Mouse (Mus musculus): ENCODE data around the gene Phtf2. TPM values are rescaled to one million over a fixed set of nuclear protein-coding genes. Genes with fewer than 3 reads are reported as not detected.

The Phtf2 gene
- polyA plus RNA-seq, 1 experiment from 2014 or later = 23.8 TPM

DNA sequence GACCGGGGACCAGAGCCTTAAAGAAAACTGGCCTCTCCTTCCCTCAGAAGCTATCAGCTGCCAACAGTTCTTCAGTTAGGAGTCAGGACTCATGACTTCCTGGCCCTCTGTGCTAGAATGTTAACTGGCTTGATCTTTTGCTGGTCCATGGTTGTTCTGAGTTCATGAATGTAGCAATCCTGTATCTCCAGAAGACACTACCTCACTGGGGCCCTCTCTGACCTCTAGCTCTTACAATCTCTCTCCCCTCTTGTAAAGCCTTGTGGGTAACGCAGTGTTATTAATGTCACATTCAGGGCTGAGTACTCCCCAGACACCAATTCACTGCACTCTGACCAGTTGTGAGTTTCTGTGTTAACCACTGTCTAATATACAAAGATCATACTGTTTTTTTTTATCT, 22.7 kb upstream of the Phtf2 start:
- Histone ChIP-seq H3K4me1 (no peaks in the 10 kb centered on the region), H3K27ac (no peak overlapping the region), H3K4me3 (replicated peaks) (no peak overlapping the region), H3K4me2 (no peak overlapping the region), H3K9me3 (no peaks in the 10 kb centered on the region), H3K9ac (no peak overlapping the region), H3K36me3 (replicated peaks) (peaks cover 12% of the 10 kb centered on the region), H3K27me3 (no peaks in the 10 kb centered on the region)
- ATAC-seq (ENCODE audit: low FRiP score) = no peak
- 89% methylated on average over 2 of the region's 2 CpGs for WGBS

- ATAC-seq (ENCODE audit: low FRiP score) = no peak
- H3K27ac ChIP-seq = no peak overlapping the region
- H3K9ac ChIP-seq = no peak overlapping the region
- 96% methylated on average over 2 of the region's 2 CpGs for WGBS
- H3K4me3 ChIP-seq (replicated peaks) = no peak overlapping the region
- H3K9me3 ChIP-seq = no peaks in the 10 kb centered on the region
- no peak overlapping the region for H3K4me2 ChIP-seq
- no peaks in the 10 kb centered on the region for H3K4me1 ChIP-seq
- H3K36me3 ChIP-seq (replicated peaks) = peaks cover 31% of the 10 kb centered on the region
- H3K27me3 ChIP-seq = no peaks in the 10 kb centered on the region
Measured at GRCm38 (mm10) chr5:20897446-20898167, 15.7 kb upstream of the Phtf2 start.

- no peak overlapping the region for H3K9ac ChIP-seq
- no peak overlapping the region for H3K27ac ChIP-seq
- no peak overlapping the region for H3K4me3 ChIP-seq (replicated peaks)
- ATAC-seq (ENCODE audit: low FRiP score) = no peak
- 80% methylated on average over 4 of the region's 4 CpGs for WGBS
- peaks cover 17% of the 10 kb centered on the region for H3K4me1 ChIP-seq
- peaks cover 12% of the 10 kb centered on the region for H3K36me3 ChIP-seq (replicated peaks)
- no peaks in the 10 kb centered on the region for H3K27me3 ChIP-seq
- no peaks in the 10 kb centered on the region for H3K9me3 ChIP-seq
- peak overlapping the region; percentile 77 for H3K4me2 ChIP-seq
Measured at GRCm38 (mm10) chr5:20884036-20884620, 2.2 kb upstream of the Phtf2 start.

GRCm38 (mm10) chr5:20880797-20881775, 838 bp downstream of the Phtf2 start:
- Histone ChIP-seq H3K36me3 (replicated peaks) (peaks cover 7% of the 10 kb centered on the region), H3K9ac (peak overlapping the region; percentile 89), H3K4me2 (peak overlapping the region; percentile 56), H3K4me1 (peaks cover 17% of the 10 kb centered on the region), H3K4me3 (replicated peaks) (peak overlapping the region; percentile 88), H3K27ac (peak overlapping the region; percentile 98), H3K9me3 (no peaks in the 10 kb centered on the region), H3K27me3 (no peaks in the 10 kb centered on the region)
- WGBS = 2% methylated on average over 40 of the region's 64 CpGs
- ATAC-seq (ENCODE audit: low FRiP score) = no peak; the same call in 1 of the 2 replicates

DNA sequence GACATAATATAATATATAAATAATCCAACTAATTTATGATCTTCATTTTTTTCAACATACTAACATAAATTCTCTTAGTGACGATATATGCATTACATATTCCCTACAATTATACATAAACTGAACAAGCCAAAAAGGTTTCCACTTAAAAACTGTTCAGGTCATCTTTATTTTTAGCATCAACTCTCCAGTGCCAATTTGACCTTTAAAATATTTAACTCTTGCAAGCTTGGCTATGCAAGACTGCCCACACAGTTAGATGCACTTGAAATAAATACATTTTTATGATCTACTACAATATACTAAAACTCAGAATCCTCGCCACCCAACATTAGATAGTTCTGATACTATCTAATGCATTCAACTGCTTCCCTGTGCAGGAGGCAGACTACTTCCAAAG, 1.5 kb downstream of the Phtf2 start:
- WGBS = 83% methylated on average over 2 of the region's 2 CpGs

DNA sequence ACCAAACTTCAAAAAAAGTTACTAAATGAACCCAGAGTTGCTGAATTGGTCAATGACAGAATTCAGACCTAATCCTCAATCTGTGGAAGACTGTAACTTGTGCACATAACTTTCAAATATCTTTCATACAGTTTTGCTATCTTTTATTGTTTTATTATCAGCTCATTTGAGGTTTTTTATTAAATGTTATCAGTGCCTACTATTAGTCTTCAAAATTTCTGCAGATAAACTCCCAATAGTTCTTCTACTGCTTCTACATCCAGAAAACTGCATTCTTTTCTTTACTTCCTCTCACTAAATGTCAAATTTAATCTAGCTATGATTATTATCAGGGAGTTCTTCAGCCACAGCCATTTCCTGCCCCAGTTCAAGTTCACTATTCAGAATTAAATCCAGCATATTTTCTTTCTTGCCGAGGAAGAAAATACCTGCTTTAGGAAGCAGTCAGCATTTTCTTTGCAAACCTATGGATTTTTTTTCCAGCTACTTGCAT, 4.9 kb downstream of the Phtf2 start:
- H3K4me3 ChIP-seq (replicated peaks) = no peak overlapping the region
- peaks cover 5% of the 10 kb centered on the region for H3K4me1 ChIP-seq
- H3K27ac ChIP-seq = no peak overlapping the region
- H3K4me2 ChIP-seq = no peak overlapping the region
- ATAC-seq (ENCODE audit: low FRiP score) = no peak
- 95% methylated on average over 1 of the region's 1 CpGs for WGBS
- H3K36me3 ChIP-seq (replicated peaks) = no peaks in the 10 kb centered on the region; the same call in 1 of the 2 replicates
- H3K9ac ChIP-seq = no peak overlapping the region
- no peaks in the 10 kb centered on the region for H3K27me3 ChIP-seq
- no peaks in the 10 kb centered on the region for H3K9me3 ChIP-seq

More for the DNA sequence above, 1.5 kb downstream of the Phtf2 start:
- H3K27ac ChIP-seq = no peak overlapping the region
- peak overlapping the region; percentile 56 for H3K4me2 ChIP-seq
- ATAC-seq (ENCODE audit: low FRiP score) = no peak
- H3K9ac ChIP-seq = peak overlapping the region; percentile 45; the same call in 1 of the 2 replicates
- no peaks in the 10 kb centered on the region for H3K9me3 ChIP-seq
- H3K4me3 ChIP-seq (replicated peaks) = peak overlapping the region; percentile 88
- peaks cover under 1% of the 10 kb centered on the region; the same call in 1 of the 2 replicates for H3K36me3 ChIP-seq (replicated peaks)
- H3K27me3 ChIP-seq = no peaks in the 10 kb centered on the region
- H3K4me1 ChIP-seq = peaks cover 17% of the 10 kb centered on the region

DNA sequence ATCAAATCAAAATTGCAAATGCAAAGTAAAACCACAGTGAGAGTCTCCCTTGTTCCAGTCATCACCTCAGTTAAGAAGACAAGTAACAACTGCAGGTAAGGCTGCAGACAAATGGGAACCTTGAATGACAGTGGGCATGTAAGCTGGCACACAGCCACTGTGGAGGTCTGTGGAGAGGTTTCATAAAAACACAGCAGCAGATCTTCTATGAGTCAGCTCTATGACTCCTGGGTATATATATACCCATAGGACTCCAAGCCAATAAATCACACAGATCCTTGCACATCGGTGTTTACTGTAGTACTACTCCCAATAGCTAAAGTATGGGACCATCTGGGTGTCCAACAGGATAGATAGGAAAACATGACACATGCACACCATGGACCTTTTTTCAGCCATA, 8.8 kb downstream of the Phtf2 start:
- Histone ChIP-seq H3K9ac (no peak overlapping the region), H3K27ac (no peak overlapping the region), H3K4me1 (no peaks in the 10 kb centered on the region), H3K4me3 (replicated peaks) (no peak overlapping the region), H3K36me3 (replicated peaks) (no peaks in the 10 kb centered on the region), H3K4me2 (no peak overlapping the region), H3K9me3 (no peaks in the 10 kb centered on the region), H3K27me3 (no peaks in the 10 kb centered on the region)
- ATAC-seq (ENCODE audit: low FRiP score) = no peak
- whole genome bisulfite sequencing = 94% methylated on average over 1 of the region's 1 CpGs

DNA sequence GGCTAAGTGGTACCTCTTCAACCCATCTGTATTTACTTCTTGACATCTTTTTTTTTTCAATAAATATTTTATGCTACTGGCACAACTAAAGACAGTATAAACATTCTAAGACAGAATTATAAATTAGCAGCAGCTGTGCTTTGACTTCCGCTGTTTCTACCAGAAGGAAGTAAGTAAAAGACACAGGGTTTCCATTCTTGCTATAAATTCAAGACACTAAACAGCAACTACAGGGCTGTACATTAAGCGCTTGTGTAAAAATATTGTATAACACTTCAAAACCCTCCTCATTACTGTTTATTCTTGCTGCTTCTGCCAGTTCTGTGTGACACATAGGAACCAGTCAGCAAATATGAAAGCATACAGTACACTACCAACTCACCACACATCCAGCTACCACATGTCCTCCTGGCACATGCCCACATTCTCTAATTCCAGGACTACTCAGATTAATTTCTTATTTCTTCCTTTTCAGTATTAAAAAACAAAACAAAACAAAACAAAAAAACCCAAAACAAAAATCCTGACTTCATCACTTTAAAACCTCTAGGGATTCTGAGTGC, 16.6 kb downstream of the Phtf2 start:
- no peak for ATAC-seq (ENCODE audit: low FRiP score)
- 93% methylated on average over 2 of the region's 2 CpGs for WGBS
- no peak overlapping the region for H3K27ac ChIP-seq
- no peak overlapping the region for H3K4me2 ChIP-seq
- no peaks in the 10 kb centered on the region; the same call in 1 of the 2 replicates for H3K4me1 ChIP-seq
- H3K9ac ChIP-seq = no peak overlapping the region
- H3K27me3 ChIP-seq = no peaks in the 10 kb centered on the region
- H3K9me3 ChIP-seq = no peaks in the 10 kb centered on the region
- no peaks in the 10 kb centered on the region for H3K36me3 ChIP-seq (replicated peaks)
- no peak overlapping the region for H3K4me3 ChIP-seq (replicated peaks)

GRCm38 (mm10) chr5:20864216-20864969, 17.5 kb downstream of the Phtf2 start:
- ATAC-seq (ENCODE audit: low FRiP score) = no peak
- Histone ChIP-seq H3K36me3 (replicated peaks) (no peaks in the 10 kb centered on the region; the same call in 1 of the 2 replicates), H3K9ac (no peak overlapping the region), H3K4me2 (no peak overlapping the region), H3K4me1 (no peaks in the 10 kb centered on the region; the same call in 1 of the 2 replicates), H3K27ac (no peak overlapping the region), H3K27me3 (no peaks in the 10 kb centered on the region), H3K9me3 (no peaks in the 10 kb centered on the region), H3K4me3 (replicated peaks) (no peak overlapping the region)
- WGBS = 83% methylated on average over 4 of the region's 4 CpGs

DNA sequence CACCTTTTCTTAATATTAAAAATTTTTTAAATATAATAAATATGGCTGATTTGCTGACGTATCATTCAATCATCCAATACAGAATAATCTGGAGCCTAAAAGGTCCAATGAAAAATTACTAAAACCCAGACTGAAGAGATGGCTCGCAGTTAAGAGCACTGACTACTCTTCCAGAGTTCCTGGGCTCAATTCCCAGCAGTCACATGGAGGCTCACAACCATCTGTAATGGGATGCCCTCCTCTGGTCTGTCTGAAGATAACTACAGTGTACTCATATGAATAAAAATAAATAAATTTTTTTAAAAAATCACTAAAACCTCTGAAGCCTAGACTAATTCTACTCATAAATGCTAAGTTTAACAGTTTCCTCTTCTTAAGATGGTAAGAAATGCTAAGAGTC, 20.0 kb downstream of the Phtf2 start:
- H3K9ac ChIP-seq = no peak overlapping the region
- peaks cover 5% of the 10 kb centered on the region for H3K36me3 ChIP-seq (replicated peaks)
- ATAC-seq (ENCODE audit: low FRiP score) = no peak
- H3K4me3 ChIP-seq (replicated peaks) = no peak overlapping the region
- H3K4me2 ChIP-seq = no peak overlapping the region
- H3K4me1 ChIP-seq = no peaks in the 10 kb centered on the region; the same call in 1 of the 2 replicates
- no peaks in the 10 kb centered on the region for H3K27me3 ChIP-seq
- no peaks in the 10 kb centered on the region for H3K9me3 ChIP-seq
- H3K27ac ChIP-seq = no peak overlapping the region
- 87% methylated on average over 2 of the region's 2 CpGs for WGBS

DNA sequence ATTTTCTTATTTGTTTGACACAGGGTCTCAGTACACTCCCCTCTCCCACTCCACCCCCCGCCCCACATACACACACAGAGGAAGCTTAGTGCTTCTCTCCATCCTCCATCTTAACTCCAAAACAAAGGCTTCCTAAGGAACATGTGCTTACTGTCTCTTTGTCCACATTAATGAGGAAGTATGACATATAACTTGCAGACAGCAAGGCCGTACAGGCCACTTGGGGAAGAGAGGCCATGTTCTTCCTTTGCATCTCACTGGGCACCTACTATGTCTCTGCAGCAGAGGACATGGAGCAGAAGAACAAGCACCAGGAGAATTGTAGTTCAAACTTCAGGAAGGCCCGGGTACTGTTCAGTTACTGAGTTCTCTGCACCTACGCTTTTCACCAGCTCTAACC, 21.4 kb downstream of the Phtf2 start:
- Histone ChIP-seq H3K9ac (no peak overlapping the region), H3K9me3 (no peaks in the 10 kb centered on the region), H3K27me3 (no peaks in the 10 kb centered on the region), H3K36me3 (replicated peaks) (peaks cover 5% of the 10 kb centered on the region), H3K4me2 (no peak overlapping the region), H3K4me3 (replicated peaks) (no peak overlapping the region), H3K27ac (no peak overlapping the region), H3K4me1 (no peaks in the 10 kb centered on the region; the same call in 1 of the 2 replicates)
- ATAC-seq (ENCODE audit: low FRiP score) = no peak
- 91% methylated on average over 4 of the region's 4 CpGs for WGBS
